Mouse (Mus musculus) lung, adult 2 months (tissue): Measurements from ENCODE around the gene Rreb1.

Experiments used
- CTCF ChIP-seq: fragments of 200-500 bp; IDR thresholded peaks from 2 replicates; pipeline ENCODE4 v1.5.1; 2011; ENCODE audit warnings: mild to moderate bottlenecking, low read length, control low read depth; ENCODE audit not compliant: insufficient read depth
- POLR2A ChIP-seq: fragments of 200-500 bp; IDR thresholded peaks from 2 replicates; pipeline ENCODE4 v1.6.1; 2011; ENCODE audit warnings: low read depth, mild to moderate bottlenecking, control low read depth, low read length, borderline replicate concordance; ENCODE audit errors: extremely low read depth

GRCm38 (mm10) chr13:37825646-37826280 lies 47.6 kb downstream of the Rreb1 start:
- peak; percentile 49; the same call in 1 of the 2 replicates for TF ChIP-seq POLR2A
- TF ChIP-seq CTCF, result no peak
